Mouse (Mus musculus) spleen, adult 2 months (tissue): ENCODE measurements at regions not wholly inside any gene's neighbourhood (a gene's known extent, or its start where the extent isn't known, plus 50 kb on each side); places are given as distances from the start of the nearest gene placed in this dataset.

Experiments
- CTCF ChIP-seq: fragments of 200-500 bp; IDR thresholded peaks from 2 replicates; pipeline ENCODE4 v1.5.1; 2011; ENCODE audit warnings: mild to moderate bottlenecking, inconsistent platforms; ENCODE audit not compliant: insufficient read depth, insufficient read length, insufficient replicate concordance; ENCODE audit errors: extremely low read depth
- POLR2A ChIP-seq: fragments of 200-500 bp; IDR thresholded peaks from 2 replicates; pipeline ENCODE4 v1.6.1; 2011; ENCODE audit warnings: low read depth, low read length, inconsistent platforms

DNA sequence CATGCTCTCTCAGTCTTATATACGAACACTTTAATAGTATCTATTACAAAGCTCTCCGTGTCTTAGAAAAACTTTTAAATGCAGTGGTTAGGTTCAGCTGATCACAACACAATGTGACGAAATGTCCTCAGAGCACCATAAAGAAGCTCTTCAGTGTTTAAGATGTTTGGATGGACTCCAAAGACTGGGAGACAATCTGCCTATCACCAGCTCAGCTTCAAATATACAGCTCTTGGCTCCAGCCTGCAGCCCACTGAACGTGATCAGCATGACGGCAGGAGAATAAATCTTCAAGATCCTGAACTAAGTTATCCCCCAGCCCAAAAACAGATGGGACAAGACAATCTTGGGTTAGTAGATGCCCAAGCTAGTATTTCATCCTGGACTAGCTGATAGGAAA is 116.7 kb upstream of the Hnrnpa3 start:
- no peak for TF ChIP-seq CTCF
- TF ChIP-seq POLR2A = no peak
